Mouse (Mus musculus): Measurements from ENCODE around the gene Ecsit. TPM values are rescaled to one million over a fixed set of nuclear protein-coding genes. Genes with fewer than 3 reads are reported as not detected.
A peak's percentile ranks its signal among the peaks of the same experiment; 100 is the strongest.

Gene Ecsit
- total RNA-seq, 2 experiments from 2014 or later, result 42.4 to 45.7 TPM

DNA sequence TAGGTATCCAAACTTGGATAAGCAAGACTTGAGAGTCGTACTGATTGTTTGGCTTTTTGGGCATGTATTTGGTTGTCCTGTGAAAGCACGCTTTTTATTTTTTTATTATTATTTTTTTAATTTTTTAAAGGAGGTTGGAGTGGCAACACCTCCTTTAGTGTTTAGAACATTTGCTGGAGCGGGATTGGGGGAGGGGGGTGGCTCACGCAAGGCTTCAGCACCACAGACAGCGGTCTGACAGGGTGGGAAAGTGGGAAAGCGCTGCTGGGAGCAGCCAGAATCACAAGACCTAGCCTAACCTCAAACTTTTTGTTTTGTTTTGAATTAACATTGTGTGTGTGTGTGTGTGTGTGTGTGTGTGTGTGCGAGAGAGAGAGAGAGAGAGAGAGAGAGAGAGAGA is 31.6 kb downstream of the Ecsit start:
- DNase-seq (ENCODE audit: low spot score in 2 of 2), result no peak

DNA sequence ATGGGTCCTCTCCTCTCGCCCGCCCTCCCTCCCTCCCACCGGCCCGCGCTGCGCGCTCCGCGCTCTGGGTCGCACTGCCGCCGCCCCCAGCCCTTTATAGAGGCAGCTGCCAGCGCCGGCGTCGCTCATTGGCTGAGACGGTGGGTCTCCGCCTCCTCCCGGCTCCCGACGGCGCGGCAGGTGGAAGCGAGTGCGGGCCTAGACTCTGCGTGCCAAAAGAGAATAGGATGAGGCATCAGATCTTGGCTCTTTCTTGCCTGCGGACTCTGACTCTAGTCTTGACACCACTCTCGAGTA is 33.3 kb downstream of the Ecsit start, which contains the start of gene Elavl3:
Elavl3 (minus strand) TSS at position 66 of the 297 bp plus-strand sequence.
- peak; percentile 81 to 89 for DNase-seq (ENCODE audit: low spot score in 2 of 2)

DNA sequence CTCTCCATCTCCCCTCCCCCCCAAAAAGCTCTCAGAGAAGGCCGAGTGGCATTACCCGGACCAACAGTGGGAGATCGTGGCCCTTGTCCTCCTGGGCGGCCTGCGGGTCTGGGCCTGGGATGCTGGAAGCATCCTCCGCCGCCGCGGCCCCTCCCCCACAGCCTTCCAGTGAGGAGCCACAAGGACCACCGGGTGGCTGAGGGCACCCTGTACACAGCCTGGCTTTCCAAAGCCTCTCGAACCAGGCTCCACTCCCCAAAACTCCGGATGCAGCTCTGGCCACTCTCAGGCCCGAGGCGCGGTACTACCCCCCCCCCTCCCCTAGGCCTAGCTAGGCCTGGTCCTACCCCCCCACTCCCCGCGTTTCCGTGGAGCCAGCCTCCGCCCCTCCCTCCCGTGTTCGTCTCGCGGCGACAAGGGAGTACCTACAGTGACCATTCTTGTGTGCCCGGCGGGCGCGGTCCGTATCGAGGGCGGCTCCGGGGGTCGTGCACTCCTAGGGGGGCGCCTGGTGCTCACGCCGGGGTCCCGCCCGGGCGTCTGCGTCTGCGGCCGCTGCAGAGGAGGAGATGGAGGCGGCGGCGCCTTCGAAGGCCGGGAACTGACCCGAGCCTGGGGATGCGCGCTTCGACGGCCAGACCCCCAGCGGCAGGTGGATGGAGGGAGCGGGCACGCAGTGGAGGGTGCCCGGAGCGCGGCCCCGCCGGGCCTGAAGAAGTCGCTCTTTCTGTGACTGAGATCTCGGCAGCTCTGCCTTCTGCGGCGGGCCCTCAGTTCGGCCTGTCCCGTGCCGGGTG is 33.9 kb downstream of the Ecsit start:
- DNase-seq (ENCODE audit: low spot score in 2 of 2), result peak in 1 of 2 experiments; percentile 47

DNA sequence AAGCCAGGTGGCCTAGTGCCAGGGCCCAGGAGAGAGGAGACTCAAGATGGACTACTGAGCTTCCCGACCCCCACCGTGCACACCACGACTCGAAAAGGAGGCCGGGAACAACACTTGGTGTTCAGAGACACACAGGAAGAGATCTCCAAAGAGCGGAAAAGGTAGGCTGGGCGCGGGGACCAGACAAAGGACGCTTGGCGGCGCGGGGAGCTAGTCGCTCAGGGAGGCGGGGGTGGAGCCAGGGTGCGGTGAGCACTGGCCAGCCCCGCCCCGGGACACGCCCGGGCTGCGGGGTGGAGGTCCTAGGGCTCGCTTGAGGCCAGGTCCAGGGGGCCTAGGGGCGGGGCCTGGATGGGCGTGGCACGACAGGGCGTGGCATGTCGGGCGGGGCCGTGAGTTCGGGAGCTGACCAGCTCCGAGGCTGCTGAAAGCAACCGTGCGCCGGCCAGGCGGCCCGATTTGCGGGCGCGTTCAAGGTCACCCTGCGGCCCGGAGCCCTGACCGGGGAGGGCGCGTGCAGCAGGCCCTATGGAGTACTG is 34.8 kb downstream of the Ecsit start:
- DNase-seq (ENCODE audit: low spot score in 2 of 2), result peak in 1 of 2 experiments; percentile 55

DNA sequence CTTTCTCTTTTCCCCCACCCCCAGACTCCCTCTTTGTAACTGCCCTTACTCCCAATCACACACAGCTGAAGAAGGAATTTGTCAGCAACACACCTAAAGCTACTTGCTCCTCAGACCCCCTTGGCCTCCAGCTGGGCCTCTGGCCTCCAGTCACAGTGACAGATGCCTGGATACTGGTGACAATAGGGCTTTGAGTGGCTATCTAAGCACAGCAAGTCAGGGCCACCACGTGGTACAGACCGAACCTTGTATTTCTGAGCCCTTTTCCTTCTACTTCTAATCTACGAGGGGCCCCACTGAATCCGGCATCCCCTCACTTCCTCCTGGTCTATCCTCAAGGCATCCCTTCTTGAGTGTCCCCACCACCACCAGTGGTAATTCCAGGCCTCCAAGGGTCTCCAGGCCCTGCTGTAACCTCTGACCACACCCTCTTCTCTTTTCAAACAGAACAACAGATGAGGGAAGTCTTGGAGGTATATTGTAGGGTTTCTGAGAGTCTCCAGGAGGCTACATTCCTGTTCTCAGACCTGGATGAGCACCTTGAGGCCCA is 35.4 kb downstream of the Ecsit start:
- no peak for DNase-seq (ENCODE audit: low spot score in 2 of 2)

DNA sequence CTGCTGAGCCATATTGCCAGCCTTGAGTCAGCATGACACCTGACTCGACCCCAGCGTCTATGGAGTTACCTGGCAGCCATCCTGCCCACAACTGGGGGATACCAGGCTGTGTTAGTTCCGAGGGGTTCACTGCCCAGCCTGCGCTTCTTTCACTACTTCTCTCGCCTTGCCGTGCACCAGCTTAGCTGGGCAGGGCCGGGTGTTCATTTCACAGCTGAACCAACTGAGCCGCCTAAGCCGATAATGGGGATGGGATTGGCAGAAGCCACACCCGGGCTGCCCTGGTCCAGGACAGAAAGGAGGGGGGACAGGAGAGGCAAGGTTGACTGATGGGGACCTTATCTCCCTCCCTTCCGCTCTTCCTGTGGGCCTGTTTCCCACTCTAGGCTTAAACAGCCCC is 35.9 kb downstream of the Ecsit start:
- DNase-seq (ENCODE audit: low spot score in 2 of 2), result no peak

DNA sequence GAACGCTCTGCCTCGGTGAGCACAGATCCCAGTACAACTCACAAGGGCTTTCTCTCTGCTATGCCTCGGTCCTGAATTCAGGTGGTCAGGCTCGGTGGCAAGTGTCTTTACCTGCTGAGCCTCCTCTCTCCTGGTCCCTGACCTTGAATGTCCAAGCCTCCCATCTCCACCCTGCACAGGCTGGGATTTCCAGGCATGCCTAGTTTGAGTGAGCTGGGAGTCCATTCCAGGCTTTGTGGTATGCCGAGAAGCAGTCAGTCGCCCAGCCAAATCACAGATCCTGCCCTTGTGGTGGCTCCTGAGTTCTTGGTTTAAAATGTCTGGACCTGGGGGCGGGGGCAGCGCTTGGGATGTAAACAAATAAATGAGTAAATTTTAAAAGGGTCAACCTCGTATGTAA is 37.9 kb downstream of the Ecsit start:
- no peak for DNase-seq (ENCODE audit: low spot score in 2 of 2)

DNA sequence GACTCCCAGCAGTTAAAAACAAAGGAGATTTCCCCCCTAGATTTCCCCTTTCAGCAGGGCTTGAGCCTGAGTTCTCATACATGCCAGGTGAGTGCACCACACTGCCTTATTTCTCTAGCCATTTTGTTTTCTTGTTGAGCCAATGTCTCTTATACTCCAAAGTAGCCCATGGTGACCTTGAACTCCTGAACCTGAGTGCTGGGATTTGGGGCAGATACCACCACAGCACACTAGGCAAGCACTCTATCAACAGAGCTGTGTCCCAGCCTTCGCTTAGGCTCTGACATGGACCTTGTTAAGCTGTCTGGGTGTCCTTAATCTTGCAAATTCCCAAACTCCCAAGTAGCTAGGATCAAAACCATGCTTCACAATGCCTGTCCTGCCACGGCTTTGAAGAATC is 43.4 kb downstream of the Ecsit start:
- DNase-seq (ENCODE audit: low spot score in 2 of 2), result no peak

DNA sequence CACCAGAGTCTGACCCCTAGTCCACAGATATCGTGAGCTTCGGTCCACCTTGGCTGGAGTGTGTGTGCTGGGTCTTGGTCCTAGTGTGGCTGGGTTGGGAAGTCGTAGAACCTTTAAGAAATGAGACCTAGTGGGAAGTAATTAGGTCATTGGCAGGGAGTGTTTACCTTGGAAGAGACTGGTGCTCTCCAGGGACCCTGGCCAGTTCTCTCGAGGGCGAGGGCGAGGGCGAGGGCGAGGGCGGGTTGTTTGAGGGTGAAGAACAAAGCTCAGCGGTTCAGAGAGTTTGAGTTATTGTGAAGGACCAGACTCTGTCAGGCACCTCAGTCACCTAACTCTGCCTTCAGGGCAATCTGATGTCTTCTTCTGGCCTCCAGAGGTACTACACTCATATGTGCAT is 47.4 kb downstream of the Ecsit start:
- DNase-seq (ENCODE audit: low spot score in 2 of 2), result no peak

DNA sequence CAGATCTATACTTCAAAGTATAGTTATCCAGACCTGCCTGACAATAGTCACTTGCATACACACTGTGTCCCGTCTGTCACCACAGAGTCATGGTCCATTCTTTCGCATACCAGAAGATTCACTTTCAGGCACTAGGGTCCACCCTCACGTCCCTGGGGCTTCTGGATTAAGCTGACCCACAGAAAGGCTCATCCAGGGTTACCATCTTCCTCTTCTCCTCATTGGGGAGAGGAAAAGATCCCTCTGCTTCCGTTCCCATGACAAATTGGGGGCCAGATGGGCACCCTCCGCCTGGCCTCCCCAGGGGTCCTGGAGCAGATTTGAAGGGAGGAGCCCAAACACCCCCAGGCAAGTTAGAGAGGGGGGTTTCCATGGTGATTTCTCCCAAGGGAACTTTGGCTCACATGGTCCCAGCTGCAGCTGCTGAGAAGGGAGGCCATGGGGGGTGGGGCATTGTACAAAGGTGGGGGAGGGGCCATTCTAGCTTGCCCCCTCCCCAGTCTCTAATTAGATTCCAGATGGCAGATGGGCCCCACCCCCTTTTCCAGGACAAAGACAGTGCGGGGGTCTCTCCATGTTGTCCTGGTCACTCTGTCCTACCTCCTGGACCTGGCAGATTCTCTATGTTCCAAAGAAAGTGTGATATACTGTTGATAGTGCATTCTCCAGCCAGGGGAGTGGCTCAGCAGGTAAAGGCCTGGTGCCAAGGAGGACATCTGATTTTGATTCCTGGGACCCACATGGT is 49.8 kb downstream of the Ecsit start:
- no peak for DNase-seq (ENCODE audit: low spot score in 2 of 2)

DNA sequence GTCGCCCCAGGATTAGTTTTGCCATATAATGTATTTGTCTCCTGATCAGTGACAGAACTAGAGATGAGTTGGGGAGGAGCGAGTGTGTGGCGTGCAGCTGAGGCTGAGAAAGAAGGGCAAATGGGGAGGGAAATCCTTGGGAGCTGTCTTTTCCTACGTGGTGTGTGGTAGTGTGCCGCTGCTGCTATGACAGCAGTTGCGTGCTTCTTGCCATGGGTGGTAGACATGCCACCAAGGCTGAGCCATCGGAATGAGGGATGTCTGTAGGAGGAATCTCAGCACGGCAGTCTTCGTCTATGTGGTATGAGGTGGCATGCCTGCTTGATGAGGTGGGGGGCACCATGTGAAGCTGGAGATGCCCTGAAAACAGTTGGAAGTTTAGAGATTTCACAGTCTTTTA is 54.9 kb downstream of the Ecsit start:
- DNase-seq (ENCODE audit: low spot score in 2 of 2), result no peak

DNA sequence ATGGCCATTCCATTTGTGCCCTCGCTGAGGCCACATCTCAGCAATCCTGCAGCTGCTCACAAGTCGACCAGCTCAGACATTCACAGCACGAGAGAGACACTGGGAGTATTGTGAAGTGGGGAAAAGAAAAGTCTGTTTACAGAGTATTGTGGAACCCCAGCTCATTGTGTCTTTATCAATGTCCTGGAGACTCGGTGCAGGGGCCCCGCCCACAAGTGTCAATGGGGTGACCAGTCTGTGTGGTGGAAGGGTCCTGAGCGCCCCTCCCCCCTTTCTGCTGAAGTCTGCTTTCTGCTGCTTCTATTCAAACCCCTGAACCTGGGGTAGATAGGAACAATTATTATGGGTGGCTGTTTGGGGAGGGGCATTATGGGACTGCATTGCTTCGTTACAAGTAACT is 56.8 kb downstream of the Ecsit start:
- DNase-seq (ENCODE audit: low spot score in 2 of 2), result no peak

DNA sequence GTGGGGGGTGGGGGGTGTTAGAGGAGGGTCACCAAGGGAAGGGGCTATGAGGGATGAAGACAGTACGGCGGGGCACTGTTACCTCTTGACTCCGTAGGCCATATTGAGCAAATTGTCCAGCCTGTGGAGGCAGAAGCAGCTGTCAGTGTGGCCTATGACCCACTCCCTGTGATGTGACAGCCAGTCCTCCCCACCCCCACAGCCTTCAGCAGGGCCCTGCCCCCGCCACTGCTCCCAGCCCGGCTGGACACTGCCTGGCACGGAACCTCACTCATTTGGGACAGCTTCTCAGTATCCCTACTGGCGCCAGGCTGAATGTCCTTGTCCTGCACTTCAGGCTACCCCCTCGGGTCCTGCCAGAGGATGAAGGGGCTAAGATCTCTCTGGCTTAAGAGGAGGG is 60.6 kb downstream of the Ecsit start:
- DNase-seq (ENCODE audit: low spot score in 2 of 2), result no peak

Small RNA genes within 50 kb of the gene (microRNA-seq; reads per million reads assigned to microRNA genes)
- 0 to 0.28 reads per million in 2 experiments for gene Mir7084

Other genes starting within 250 kb of the Ecsit start
- not detected for gene Angptl8, start 249.9 kb downstream of the Ecsit start, total RNA-seq (2021)
- 10 to 100 TPM; 24.5 to 24.7 TPM for gene Dock6, start 232.8 kb downstream of the Ecsit start, total RNA-seq (2021)
- 10 to 100 TPM; 22.6 to 24.2 TPM for gene Rab3d, start 167.2 kb downstream of the Ecsit start, total RNA-seq (2021)
- gene Ccdc159, start 158.0 kb downstream of the Ecsit start, total RNA-seq (2021), result 10 to 100 TPM; 13.8 to 14.2 TPM
- 10 to 100 TPM; 35.7 to 37.0 TPM for gene Tmem205, start 157.9 kb downstream of the Ecsit start, total RNA-seq (2021)
- gene Plppr2, start 148.4 kb downstream of the Ecsit start, total RNA-seq (2021), result 100 to 1,000 TPM; 350 to 352 TPM
- gene Swsap1, start 129.7 kb downstream of the Ecsit start, total RNA-seq (2021), result 10 to 100 TPM; 14.4 to 15.2 TPM
- 1 to 10 TPM; 2.6 to 3.3 TPM for gene Epor, start 121.9 kb downstream of the Ecsit start, total RNA-seq (2021)
- gene Rgl3, start 96.0 kb downstream of the Ecsit start, total RNA-seq (2021), result 1 to 10 TPM; 1.2 to 1.3 TPM
- 1 to 10 TPM; 6.1 to 6.8 TPM for gene Ccdc151, start 82.8 kb downstream of the Ecsit start, total RNA-seq (2021)
- 100 to 1,000 TPM; 105 to 110 TPM for gene Prkcsh, start 82.6 kb downstream of the Ecsit start, total RNA-seq (2021)
- gene Elavl3, start 33.4 kb downstream of the Ecsit start, total RNA-seq (2021), result 100 to 1,000 TPM; 176 to 178 TPM
- gene Gm49318, start 14.2 kb downstream of the Ecsit start, total RNA-seq (2021), result 1 to 10 TPM; 1.5 to 2.8 TPM
- gene Zfp653, start 14.1 kb downstream of the Ecsit start, total RNA-seq (2021), result 10 to 100 TPM; 19.4 to 22.7 TPM
- gene Cnn1, start 13.8 kb upstream of the Ecsit start, total RNA-seq (2021), result 1 to 10 TPM in 1 of 2 experiments, under 1 TPM in 1; 0.45 to 1.4 TPM
- gene Elof1, start 31.7 kb upstream of the Ecsit start, total RNA-seq (2021), result 10 to 100 TPM; 57.0 to 58.0 TPM
- under 1 TPM; 0.44 to 0.86 TPM for gene Acp5, start 50.3 kb upstream of the Ecsit start, total RNA-seq (2021)
- 10 to 100 TPM; 49.1 to 51.0 TPM for gene Pigyl, start 71.4 kb upstream of the Ecsit start, total RNA-seq (2021)
- under 1 TPM; 0.12 TPM for gene Zfp872, start 102.7 kb upstream of the Ecsit start, total RNA-seq (2021)
- 10 to 100 TPM; 19.2 to 20.6 TPM for gene Zfp809, start 140.3 kb upstream of the Ecsit start, total RNA-seq (2021)
- 1 to 10 TPM; 4.8 to 5.2 TPM for gene Zfp599, start 174.5 kb upstream of the Ecsit start, total RNA-seq (2021)
- 10 to 100 TPM; 16.0 to 22.6 TPM for gene Zfp810, start 222.2 kb upstream of the Ecsit start, total RNA-seq (2021)

All from layer of hippocampus, postnatal 14 days (tissue).